Mouse (Mus musculus) megakaryocyte, embryonic 14.5 days (primary cell): ENCODE measurements around the gene N4bp2l2. TPM values are rescaled to one million over a fixed set of nuclear protein-coding genes. Genes with fewer than 3 reads are reported as not detected.

Experiments
- H3K27me3 ChIP-seq: replicated peaks from 2 replicates; pipeline ENCODE3; 2012; ENCODE audit warnings: inconsistent platforms
- H3K36me3 ChIP-seq: replicated peaks from 2 replicates; pipeline ENCODE3; 2012; ENCODE audit warnings: low read length, inconsistent platforms, mixed read lengths
- H3K4me1 ChIP-seq: 2 replicates; pipeline ENCODE4 v1.6.1; 2012; ENCODE audit warnings: inconsistent platforms
- H3K4me3 ChIP-seq: replicated peaks from 2 replicates; pipeline ENCODE3; 2012; ENCODE audit warnings: moderate library complexity, mild to moderate bottlenecking, inconsistent platforms
- H3K9me3 ChIP-seq: 2 replicates; pipeline ENCODE4 v1.6.1; 2012; ENCODE audit warnings: inconsistent platforms
- FLI1 ChIP-seq: IDR thresholded peaks from 2 replicates; pipeline ENCODE4 v1.6.1; 2012; ENCODE audit warnings: low read length, inconsistent platforms, mixed read lengths
- GATA1 ChIP-seq: IDR thresholded peaks from 3 replicates; pipeline ENCODE4 v1.6.1; 2012; ENCODE audit warnings: mixed read lengths, low read length, inconsistent platforms, borderline replicate concordance
- polyA plus RNA-seq: library from polyadenylated mRNA; stranded (reverse); fragments of >175 nt; gene quantifications from 2 replicates; pipeline ENCODE4 v1.2.3, GENCODE M21; 2012; ENCODE audit warnings: low replicate concordance; ENCODE audit not compliant: insufficient read depth

N4bp2l2 gene
- polyA plus RNA-seq, 1 experiment, result 21.8 TPM

GRCm38 (mm10) chr5:150574885-150575284 lies 91.1 kb downstream of the N4bp2l2 start:
- H3K4me1 ChIP-seq, result peaks cover 13% of the 10 kb centered on the region
- peaks cover 34% of the 10 kb centered on the region for H3K36me3 ChIP-seq

DNA sequence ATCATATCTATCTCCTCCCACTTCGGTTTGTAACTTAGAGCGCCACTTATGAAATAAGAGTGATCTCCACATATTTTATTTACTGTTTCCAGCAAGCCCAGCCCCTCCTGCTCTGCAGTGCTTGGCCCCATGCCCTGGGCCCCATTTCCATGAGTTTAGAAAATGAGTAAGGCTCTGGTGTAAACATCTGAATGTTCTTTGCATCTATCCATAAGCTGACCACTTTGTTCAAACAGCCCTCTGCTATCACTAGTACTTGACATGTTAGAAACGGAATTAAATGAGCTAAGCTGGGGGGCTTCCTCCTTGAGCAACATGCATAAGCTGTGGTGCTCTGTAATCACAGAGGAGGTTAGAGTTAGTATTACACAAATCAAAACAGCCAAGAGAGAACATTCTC lies 91.6 kb downstream of the N4bp2l2 start:
- TF ChIP-seq FLI1 (no peak), GATA1 (no peak)
- Histone ChIP-seq H3K27me3 (peaks cover 2% of the 10 kb centered on the region), H3K4me3 (no peak overlapping the region), H3K4me1 (peaks cover 13% of the 10 kb centered on the region), H3K36me3 (peaks cover 38% of the 10 kb centered on the region), H3K9me3 (no peaks in the 10 kb centered on the region)

More at GRCm38 (mm10) chr5:150574885-150575284, 91.1 kb downstream of the N4bp2l2 start:
- Histone ChIP-seq H3K27me3 (peaks cover 2% of the 10 kb centered on the region), H3K4me3 (no peak overlapping the region), H3K9me3 (no peaks in the 10 kb centered on the region)
- TF ChIP-seq FLI1 (no peak), GATA1 (no peak)

GRCm38 (mm10) chr5:150570496-150571219 lies 95.3 kb downstream of the N4bp2l2 start:
- H3K36me3 ChIP-seq, result peaks cover 73% of the 10 kb centered on the region
- peaks cover 6% of the 10 kb centered on the region for H3K4me1 ChIP-seq
- no peaks in the 10 kb centered on the region for H3K9me3 ChIP-seq
- H3K27me3 ChIP-seq, result no peaks in the 10 kb centered on the region
- TF ChIP-seq FLI1 (no peak), GATA1 (no peak)
- no peak overlapping the region for H3K4me3 ChIP-seq

GRCm38 (mm10) chr5:150566971-150567370 lies 99.0 kb downstream of the N4bp2l2 start:
- Histone ChIP-seq H3K4me3 (no peak overlapping the region), H3K36me3 (peaks cover 85% of the 10 kb centered on the region), H3K27me3 (no peaks in the 10 kb centered on the region), H3K9me3 (no peaks in the 10 kb centered on the region), H3K4me1 (peaks cover 6% of the 10 kb centered on the region)
- TF ChIP-seq GATA1 (no peak), FLI1 (no peak)

GRCm38 (mm10) chr5:150566226-150566625 lies 99.8 kb downstream of the N4bp2l2 start:
- H3K4me3 ChIP-seq, result no peak overlapping the region
- TF ChIP-seq GATA1 (no peak), FLI1 (no peak)
- peaks cover 6% of the 10 kb centered on the region for H3K4me1 ChIP-seq
- no peaks in the 10 kb centered on the region for H3K9me3 ChIP-seq
- peaks cover 88% of the 10 kb centered on the region for H3K36me3 ChIP-seq
- no peaks in the 10 kb centered on the region for H3K27me3 ChIP-seq

GRCm38 (mm10) chr5:150564426-150564825 lies 101.6 kb downstream of the N4bp2l2 start:
- H3K27me3 ChIP-seq, result no peaks in the 10 kb centered on the region
- H3K4me1 ChIP-seq, result peaks cover 6% of the 10 kb centered on the region
- no peak for TF ChIP-seq FLI1
- no peak for TF ChIP-seq GATA1
- peaks cover 87% of the 10 kb centered on the region for H3K36me3 ChIP-seq
- H3K4me3 ChIP-seq, result no peak overlapping the region
- H3K9me3 ChIP-seq, result no peaks in the 10 kb centered on the region

- Histone ChIP-seq H3K4me1 (no peaks in the 10 kb centered on the region), H3K27me3 (no peaks in the 10 kb centered on the region), H3K4me3 (no peak overlapping the region), H3K9me3 (no peaks in the 10 kb centered on the region), H3K36me3 (peaks cover 84% of the 10 kb centered on the region)
- TF ChIP-seq GATA1, result no peak
- TF ChIP-seq FLI1, result no peak
Observed at GRCm38 (mm10) chr5:150561783-150562182, 104.2 kb downstream of the N4bp2l2 start.

DNA sequence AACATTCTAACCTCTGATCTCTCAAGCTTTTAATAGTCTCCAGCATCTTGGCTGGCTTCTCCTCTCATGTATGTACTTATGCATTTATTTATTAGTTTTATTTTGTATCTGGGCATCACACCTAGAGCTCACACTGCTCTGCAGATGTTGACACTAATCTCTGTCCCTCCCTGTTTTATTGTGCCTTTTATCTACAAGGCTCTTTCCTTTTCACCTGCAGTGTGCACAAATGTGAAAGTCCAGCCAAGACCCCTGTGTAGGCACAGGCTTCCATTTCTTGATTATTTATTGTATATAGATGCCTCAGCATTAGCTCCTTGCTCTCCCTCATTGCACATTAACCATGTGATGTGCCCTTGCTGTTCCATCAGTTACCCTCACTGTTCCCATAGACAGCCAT lies 104.6 kb downstream of the N4bp2l2 start:
- peaks cover 82% of the 10 kb centered on the region for H3K36me3 ChIP-seq

DNA sequence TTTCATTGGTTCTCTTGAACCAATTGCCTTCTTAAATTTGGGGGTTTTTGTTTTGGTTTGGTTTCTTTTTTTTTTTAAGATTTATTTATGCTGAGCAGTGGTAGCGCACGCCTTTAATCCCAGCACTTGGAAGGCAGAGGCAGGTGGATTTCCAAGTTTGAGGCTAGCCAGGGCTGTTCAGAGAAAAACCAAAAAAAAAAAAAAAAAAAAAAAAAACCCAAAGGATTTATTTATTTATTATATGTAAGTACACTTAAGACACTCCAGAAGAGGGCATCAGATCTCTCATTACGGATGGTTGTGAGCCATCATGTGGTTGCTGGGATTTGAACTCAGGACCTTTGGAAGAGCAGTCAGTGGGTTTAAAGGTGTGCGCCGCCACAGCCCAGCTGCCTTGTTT lies 105.1 kb downstream of the N4bp2l2 start:
- Histone ChIP-seq H3K9me3 (no peaks in the 10 kb centered on the region), H3K4me1 (no peaks in the 10 kb centered on the region), H3K36me3 (peaks cover 76% of the 10 kb centered on the region), H3K4me3 (no peak overlapping the region), H3K27me3 (no peaks in the 10 kb centered on the region)
- TF ChIP-seq GATA1, result no peak
- TF ChIP-seq FLI1, result no peak

More for the DNA sequence above, 104.6 kb downstream of the N4bp2l2 start:
- H3K4me1 ChIP-seq, result no peaks in the 10 kb centered on the region
- H3K27me3 ChIP-seq, result no peaks in the 10 kb centered on the region
- H3K4me3 ChIP-seq, result no peak overlapping the region
- TF ChIP-seq FLI1 (no peak), GATA1 (no peak)
- no peaks in the 10 kb centered on the region for H3K9me3 ChIP-seq

- peaks cover 69% of the 10 kb centered on the region for H3K36me3 ChIP-seq
- H3K9me3 ChIP-seq, result no peaks in the 10 kb centered on the region
- no peak overlapping the region for H3K4me3 ChIP-seq
- TF ChIP-seq GATA1 (no peak), FLI1 (no peak)
- no peaks in the 10 kb centered on the region for H3K27me3 ChIP-seq
- H3K4me1 ChIP-seq, result no peaks in the 10 kb centered on the region
Observed at GRCm38 (mm10) chr5:150559519-150560103, 106.4 kb downstream of the N4bp2l2 start.

Other genes with a start within 250 kb of the N4bp2l2 start
- gene Zar1l, start 148.0 kb downstream of the N4bp2l2 start, polyA plus RNA-seq, result not detected in 2 replicates
- 1.9 and 11.7 TPM in 2 replicates for gene Brca2, start 143.6 kb downstream of the N4bp2l2 start, polyA plus RNA-seq
- gene N4bp2l1, start 69.0 kb downstream of the N4bp2l2 start, polyA plus RNA-seq, result 3.3 and 5.9 TPM in 2 replicates
- 0.70 TPM in 1 of 2 replicates, not detected in the other for gene Pds5b, start 7.6 kb upstream of the N4bp2l2 start, polyA plus RNA-seq